Comparison of ENCODE assay signal across 9 mouse cellular contexts in genomic region chr12:14283106-14283692, GRCm38 (mm10).
DNase-seq lines count a peak whose midpoint lies in the region; ATAC-seq lines count a peak whose summit lies in the region.
"Had no signal": no experiment of that assay in that cellular context is flagged by ENCODE, and none has a peak within 500 bp of the region (broad histone marks: within the 10 kb centered on the region; RNA-seq: fewer than 3 reads in every experiment).

No protein-coding gene starts in this region.

- peak; percentile 20 for DNase-seq in layer of hippocampus, adult 11-12 months (ENCODE audit: low spot score)
- DNase-seq in layer of hippocampus, postnatal 25 days (ENCODE audit: extremely low spot score in 1 of 2, low spot score in 1 of 2): no peak
- peak; percentile 100 for DNase-seq in fat pad, adult 2 months (ENCODE audit: extremely low read depth, low read depth, low spot score)
- DNase-seq in layer of hippocampus, adult 8-10 months (ENCODE audit: low spot score in 2 of 2): peak; percentile 3 to 8
- DNase-seq in right cerebral cortex, postnatal 14 days: peak; percentile 6
- DNase-seq in kidney, postnatal 4 days: no peak
- DNase-seq in heart, adult 18-20 months: no peak

- ATAC-seq in activated CD4-positive, CD25-positive, alpha-beta regulatory T cell, adult 4 months: no peak
- ATAC-seq: CD4-positive, CD25-positive, alpha-beta regulatory T cell, adult 4 months had no signal

Comparison
In these comparisons a context has a peak if more than half of its experiments do, and no peak if none do; other contexts are left out.
1. DNase-seq: peak in layer of hippocampus, adult 11-12 months (single experiment), fat pad, adult 2 months (single experiment), layer of hippocampus, adult 8-10 months (2 of 2) and right cerebral cortex, postnatal 14 days (single experiment); none in layer of hippocampus, postnatal 25 days (0 of 2), kidney, postnatal 4 days (0 of 2) and heart, adult 18-20 months (0 of 2).